Mouse (Mus musculus) heart, adult 8-10 months (tissue): ENCODE results near the gene Ctf2. TPM values are rescaled to one million over a fixed set of nuclear protein-coding genes. Genes with fewer than 3 reads are reported as not detected.

Source experiments
- DNase-seq: peaks from one replicate; pipeline ENCODE4 v3.0.0; 2022; ENCODE audit warnings: low spot score
- total RNA-seq, 4 experiments: library from RNA; stranded (reverse); gene quantifications; 2 replicates each; pipeline ENCODE4 v1.2.4; 2022

The Ctf2 gene
- total RNA-seq, 4 experiments from 2014 or later, result not detected

- no peak for DNase-seq
These were observed 28.5 kb upstream of the Ctf2 start for GRCm38 (mm10) chr7:127760478-127760877.

GRCm38 (mm10) chr7:127759716-127760115 is 27.8 kb upstream of the Ctf2 start:
- DNase-seq, result no peak

- no peak for DNase-seq
These were observed 21.8 kb upstream of the Ctf2 start for GRCm38 (mm10) chr7:127753741-127754140.

- no peak for DNase-seq
These were observed 21.2 kb upstream of the Ctf2 start for GRCm38 (mm10) chr7:127753158-127753557.

- DNase-seq, result no peak
These were observed 20.1 kb upstream of the Ctf2 start for GRCm38 (mm10) chr7:127752069-127752468.

- DNase-seq, result no peak
These were observed 19.7 kb upstream of the Ctf2 start for GRCm38 (mm10) chr7:127751619-127752018.

GRCm38 (mm10) chr7:127750131-127751127 is 18.5 kb upstream of the Ctf2 start:
- no peak for DNase-seq

- DNase-seq, result no peak
These were observed 16.2 kb upstream of the Ctf2 start for GRCm38 (mm10) chr7:127748235-127748560.

GRCm38 (mm10) chr7:127747559-127748234 is 15.7 kb upstream of the Ctf2 start:
- no peak for DNase-seq

GRCm38 (mm10) chr7:127746494-127747491 is 14.8 kb upstream of the Ctf2 start:
- DNase-seq, result no peak

- DNase-seq, result peak; percentile 99
These were observed 13.9 kb upstream of the Ctf2 start for GRCm38 (mm10) chr7:127745652-127746493.

GRCm38 (mm10) chr7:127745251-127745651 is 13.3 kb upstream of the Ctf2 start:
- DNase-seq, result peak; percentile 96

- peak; percentile 69 for DNase-seq
These were observed 12.5 kb upstream of the Ctf2 start, which contains the start of gene Fbxl19 for GRCm38 (mm10) chr7:127744366-127745045. TSS of gene Fbxl19 (plus strand) at chr7:127744543.

GRCm38 (mm10) chr7:127730170-127730569 is 1.8 kb downstream of the Ctf2 start:
- no peak for DNase-seq

GRCm38 (mm10) chr7:127727898-127728297 is 4.1 kb downstream of the Ctf2 start:
- DNase-seq, result no peak

- DNase-seq, result no peak
These were observed 6.0 kb downstream of the Ctf2 start for GRCm38 (mm10) chr7:127725924-127726323.

- DNase-seq, result no peak
These were observed 6.5 kb downstream of the Ctf2 start for GRCm38 (mm10) chr7:127725490-127725889.

- no peak for DNase-seq
These were observed 12.7 kb downstream of the Ctf2 start for GRCm38 (mm10) chr7:127719258-127719657.

- DNase-seq, result no peak
These were observed 13.6 kb downstream of the Ctf2 start for GRCm38 (mm10) chr7:127718339-127718738.

GRCm38 (mm10) chr7:127716992-127717391 is 15.0 kb downstream of the Ctf2 start:
- DNase-seq, result peak; percentile 33
